Mouse (Mus musculus) c-Kit-positive CD71-positive TER-119-positive erythroid progenitor cells, embryonic 14.5 days (primary cell): ENCODE data around the gene Acly.

Experiments
- DNase-seq: peaks from one replicate; pipeline ENCODE4 v3.0.0-alpha.2; 2013; ENCODE audit warnings: low spot score

Gene Acly

DNA sequence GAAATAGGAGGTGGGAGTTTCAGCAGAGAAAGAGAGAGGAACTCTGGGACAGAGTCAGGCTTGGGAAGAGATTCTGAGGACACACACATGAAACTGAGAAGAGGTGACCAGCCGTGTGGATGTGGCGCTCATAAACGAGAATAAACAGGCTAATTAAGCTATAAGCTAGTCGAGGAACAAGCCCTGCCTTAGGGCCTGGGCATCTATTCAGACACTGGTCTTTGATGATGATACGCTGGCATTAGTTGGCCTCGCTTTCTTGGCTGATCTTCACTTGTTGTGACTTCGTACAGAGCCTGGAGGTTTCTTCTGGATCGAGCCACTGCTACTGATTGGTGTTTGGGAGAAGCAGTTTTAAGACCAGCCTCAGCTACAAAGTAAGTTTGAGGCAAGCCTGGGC, 21.8 kb downstream of the Acly start:
- DNase-seq: no peak

DNA sequence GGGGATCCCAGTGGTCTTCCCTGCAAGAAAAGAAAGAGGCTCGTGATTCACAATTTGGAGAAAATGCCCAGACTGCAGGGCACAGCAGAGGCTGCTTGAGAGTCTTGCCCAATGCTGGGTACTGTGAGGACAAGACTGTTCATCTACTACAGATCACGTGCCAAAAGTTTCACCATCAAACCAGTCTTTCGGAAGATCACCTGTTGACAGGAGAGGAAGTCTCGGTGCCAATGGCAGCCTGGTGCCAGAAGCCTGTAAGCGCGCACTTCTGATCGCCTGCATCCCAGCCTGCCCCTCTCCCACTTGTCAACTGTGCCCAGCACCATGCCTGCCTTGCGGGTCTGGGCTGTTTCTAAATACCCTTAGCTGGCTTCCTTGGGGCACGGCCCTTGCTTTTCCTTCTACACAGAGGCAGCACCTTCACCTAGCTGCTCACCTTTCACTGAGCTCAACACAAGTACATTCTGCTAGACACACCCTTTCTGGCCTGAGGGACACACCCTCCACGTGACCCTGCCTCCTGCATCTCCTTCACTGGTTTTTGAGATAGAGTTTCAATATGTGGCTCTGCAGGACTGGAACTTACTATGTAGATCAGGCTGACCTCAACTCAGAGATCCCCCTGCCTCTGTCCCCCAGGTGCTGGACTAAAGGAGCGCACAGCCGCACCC, 22.7 kb downstream of the Acly start:
- DNase-seq: no peak

DNA sequence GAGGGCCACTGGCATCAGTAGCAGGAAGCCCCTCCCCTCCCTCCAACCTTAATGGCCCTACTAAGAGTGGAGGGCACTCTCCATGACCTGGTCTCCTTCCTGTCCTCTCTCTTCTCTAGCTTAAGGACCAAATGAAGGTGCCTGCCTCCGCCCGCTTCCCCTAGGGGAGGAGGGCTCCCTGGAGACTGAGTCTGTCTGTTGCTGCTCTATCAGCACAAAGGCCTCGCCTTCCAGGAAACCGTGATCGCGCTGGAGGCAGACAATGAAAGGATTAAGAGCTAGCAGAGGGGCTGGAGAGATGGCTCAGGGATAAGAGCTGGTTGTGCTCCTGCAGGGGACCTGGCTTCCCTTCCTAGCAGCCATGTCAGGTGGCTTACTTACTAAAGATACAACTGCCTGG, 26.5 kb downstream of the Acly start:
- DNase-seq: no peak

DNA sequence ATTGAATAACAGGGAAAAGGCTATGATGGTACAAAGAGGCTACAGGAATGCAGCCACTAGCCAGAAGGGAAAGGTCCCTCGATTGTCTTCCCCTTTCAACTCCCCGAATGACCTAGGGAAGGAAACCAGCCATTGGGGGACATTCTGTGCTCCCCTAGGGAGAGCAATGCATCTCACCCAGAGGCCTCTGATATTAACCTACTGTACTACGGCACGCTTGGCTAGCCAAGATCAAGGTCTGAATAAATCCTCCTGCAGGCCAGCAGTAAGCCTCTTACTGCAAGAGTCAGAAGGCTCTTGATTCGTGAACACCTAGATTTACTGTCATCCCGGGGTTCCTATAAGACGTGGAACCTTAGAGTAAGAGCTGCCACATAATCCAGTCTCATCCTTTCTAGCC, 27.1 kb downstream of the Acly start:
- no peak for DNase-seq

DNA sequence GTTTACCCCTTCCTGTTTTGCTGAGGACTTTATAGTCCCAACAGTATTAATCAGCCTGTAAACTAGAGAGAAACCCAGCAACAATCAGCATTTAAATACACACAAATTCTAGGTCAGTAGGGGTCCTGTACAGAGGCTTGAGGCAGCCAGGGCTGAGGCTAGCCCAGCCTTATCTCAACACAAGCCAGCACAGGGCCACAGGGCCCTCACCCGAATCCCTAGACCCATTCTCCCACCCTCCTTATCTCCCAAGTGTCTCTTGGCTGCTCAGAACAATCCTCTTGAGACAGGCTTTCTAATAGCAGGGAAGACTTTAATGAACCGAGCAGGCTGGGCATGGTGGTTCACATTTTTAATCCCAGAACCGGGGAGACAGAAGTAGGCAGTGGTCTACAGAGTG, 27.6 kb downstream of the Acly start:
- DNase-seq: no peak

DNA sequence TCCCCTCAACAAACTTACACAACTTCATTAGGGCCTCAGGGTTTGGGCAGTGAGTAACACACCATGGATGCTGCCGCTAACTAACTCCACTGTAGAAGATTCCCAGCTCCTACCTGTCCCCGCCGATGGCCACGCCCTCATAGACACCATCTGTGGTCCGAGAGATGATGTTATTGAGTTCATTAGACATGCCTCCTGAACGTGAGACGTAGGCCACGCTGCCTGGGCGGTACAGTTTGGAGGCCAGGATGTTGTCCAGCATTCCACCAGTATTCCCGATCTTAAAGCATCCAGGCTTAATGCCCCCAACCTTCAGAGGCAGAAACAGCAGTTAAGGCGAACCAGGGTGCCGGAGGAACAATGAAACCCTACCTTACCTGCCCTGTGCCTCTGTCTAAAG, 34.0 kb downstream of the Acly start:
- DNase-seq: no peak

DNA sequence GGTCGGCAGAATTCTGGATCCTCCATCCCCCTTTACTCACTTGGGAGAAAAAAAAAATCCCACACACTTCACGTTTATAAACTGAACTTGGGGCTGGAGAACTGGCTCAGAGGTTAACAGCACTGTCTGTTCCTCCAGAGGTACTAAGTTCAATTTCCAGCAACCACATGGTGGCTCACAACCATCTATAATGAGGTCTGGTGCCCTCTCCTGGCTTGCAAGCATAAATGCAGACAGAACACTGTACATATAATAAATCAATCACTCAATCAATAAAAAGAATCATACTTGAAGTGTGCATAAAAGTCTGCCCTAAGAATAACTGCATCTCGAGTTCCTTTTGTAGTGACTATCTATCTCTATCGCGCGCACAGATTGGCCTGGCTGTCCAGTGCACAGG, 36.8 kb downstream of the Acly start:
- no peak for DNase-seq

DNA sequence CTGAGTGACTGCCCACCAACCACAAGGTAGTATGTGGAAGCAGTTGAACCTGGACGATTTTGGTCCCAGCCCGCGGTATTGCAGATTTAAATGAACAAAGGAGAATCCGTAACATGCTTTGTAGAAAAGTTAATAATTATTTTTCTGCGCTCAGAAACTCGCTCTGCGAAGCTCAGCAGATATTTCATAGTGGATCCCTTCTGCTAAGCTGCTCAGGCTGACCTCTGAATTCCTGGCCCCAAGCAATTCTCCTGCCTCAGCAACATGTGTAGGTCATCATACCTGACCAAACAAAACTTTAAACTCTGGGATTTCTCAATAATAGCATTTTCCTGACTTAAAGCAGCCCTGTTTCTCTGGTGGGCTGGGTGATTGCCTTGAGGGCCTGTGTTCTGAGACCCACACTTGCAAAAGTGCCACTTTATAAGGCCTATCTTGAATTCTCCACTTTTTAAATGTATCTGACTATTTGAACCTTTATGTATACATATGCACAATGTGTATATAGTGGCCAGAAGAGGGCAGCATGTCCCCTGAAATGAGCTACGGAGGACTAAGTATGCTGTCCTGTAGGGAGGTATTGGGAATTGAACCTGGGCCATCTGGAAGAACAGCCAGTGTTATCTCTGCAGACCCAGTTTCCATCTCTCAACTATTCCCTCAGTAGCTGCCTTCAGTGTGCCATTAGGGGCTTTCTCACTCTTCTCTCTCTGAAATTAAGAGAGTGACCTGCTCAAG, 41.8 kb downstream of the Acly start:
- DNase-seq: peak; percentile 44

DNA sequence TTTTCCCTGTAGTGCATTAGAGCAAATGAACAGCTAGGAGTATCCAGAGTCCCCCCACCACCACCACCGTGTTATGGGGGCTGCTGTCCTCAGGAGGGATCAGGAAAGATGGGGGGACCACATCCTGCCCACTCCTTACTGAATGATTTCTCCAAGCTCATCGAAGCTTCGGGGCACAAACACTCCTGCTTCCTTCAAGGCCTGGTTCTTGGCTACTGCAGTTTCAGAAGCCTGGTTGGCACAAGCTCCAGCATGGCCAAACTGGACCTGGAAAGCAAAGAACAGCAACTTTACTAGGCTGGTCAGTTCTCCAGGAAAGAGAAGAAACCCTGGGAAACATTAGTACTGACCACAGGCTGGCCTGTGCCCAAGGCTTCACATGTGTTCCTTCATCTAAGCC, 43.3 kb downstream of the Acly start:
- DNase-seq: no peak

DNA sequence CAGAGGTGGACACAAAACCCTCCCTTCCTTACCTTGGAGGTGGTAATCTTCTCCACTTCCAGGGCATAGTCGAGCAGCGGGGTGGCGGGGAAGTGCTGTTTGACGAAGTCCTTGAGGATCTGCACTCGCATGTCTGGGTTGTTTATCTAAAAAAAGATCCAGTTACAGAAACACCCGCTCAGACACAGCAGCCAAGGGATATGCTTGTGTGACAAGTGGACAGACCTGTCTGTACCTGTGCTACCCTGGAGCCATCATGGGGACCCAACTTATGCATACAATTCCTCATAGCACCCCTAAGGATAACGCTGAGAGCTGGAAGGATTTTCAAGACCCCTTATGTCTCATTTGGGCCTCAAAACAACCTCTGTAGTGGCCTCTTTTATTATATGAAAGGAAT, 48.6 kb downstream of the Acly start:
- no peak for DNase-seq

DNA sequence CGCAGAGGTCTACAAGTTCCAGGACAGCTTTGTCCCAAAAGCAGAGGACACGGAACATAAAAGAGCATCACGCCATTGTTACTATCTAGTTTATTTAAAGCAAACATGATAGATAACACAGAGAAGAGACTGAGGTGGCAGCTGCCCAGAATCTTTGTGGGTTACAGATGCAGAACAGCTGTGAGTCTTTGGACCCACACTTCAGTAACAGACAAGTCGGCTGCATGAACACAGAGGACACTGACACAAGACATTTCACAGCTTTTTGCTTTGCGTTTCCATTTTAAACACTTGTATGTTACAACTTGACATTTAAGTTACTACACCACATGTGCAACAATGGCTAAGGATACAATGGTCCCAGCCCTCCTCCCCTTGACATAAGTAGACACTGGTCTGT, 51.5 kb downstream of the Acly start:
- DNase-seq: no peak

DNA sequence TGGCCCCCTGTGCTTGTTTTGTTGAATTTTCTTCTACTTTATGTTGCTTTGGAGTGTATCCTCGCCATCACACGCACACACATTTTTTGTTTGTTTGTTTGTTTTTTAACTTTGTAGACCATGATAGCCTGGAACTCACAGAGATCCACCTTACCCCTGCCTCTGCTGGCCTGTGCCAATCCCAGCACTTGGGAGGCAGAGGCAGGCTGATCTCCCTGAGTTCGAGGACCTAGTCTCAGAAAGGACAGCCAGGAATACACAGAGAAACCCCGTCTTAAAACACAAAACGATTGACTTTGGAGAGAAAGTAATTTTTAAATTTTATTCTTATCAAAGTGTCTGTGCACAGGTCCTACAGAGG, 54.9 kb downstream of the Acly start:
- DNase-seq: no peak

DNA sequence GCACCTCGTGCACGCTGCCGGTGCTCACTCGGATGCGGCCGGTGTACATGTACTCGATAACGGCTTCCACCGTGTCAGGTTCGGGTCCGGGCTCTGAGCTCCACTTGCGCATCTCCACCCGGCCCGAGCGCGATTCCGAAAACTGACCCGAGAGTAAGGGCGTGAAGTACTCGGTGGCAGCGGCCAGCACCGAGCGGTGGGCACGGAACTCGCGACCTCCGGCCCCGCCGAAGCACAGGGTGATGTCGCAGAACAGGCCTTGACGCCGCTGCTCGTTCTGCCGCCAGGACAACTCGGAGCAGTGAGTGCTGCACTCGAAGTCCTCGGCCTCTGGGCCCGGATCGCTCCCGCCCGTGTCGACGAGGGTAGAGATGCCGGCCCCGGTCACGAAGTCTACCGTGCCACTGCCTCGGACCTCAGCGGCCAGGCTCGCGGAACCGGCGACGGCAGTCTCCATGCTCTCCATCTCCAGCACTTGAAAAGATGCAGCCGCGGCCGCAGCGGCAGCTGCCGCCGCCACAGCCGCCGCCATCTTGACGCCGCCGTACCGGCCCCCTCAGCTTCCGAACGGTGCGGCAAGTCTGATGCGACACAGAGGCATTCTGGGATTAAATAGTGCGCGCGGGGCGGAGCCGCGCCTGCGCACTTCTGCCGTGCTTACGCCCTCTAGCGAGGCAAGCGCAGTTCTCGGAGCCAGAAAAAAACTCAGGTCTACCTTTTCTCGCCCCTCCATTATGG, 55.4 kb downstream of the Acly start, which contains the start of gene Klhl11:
TSS of gene Klhl11 (minus strand) at position 545 of the 738 bp plus-strand sequence.
- peak; percentile 91 for DNase-seq

DNA sequence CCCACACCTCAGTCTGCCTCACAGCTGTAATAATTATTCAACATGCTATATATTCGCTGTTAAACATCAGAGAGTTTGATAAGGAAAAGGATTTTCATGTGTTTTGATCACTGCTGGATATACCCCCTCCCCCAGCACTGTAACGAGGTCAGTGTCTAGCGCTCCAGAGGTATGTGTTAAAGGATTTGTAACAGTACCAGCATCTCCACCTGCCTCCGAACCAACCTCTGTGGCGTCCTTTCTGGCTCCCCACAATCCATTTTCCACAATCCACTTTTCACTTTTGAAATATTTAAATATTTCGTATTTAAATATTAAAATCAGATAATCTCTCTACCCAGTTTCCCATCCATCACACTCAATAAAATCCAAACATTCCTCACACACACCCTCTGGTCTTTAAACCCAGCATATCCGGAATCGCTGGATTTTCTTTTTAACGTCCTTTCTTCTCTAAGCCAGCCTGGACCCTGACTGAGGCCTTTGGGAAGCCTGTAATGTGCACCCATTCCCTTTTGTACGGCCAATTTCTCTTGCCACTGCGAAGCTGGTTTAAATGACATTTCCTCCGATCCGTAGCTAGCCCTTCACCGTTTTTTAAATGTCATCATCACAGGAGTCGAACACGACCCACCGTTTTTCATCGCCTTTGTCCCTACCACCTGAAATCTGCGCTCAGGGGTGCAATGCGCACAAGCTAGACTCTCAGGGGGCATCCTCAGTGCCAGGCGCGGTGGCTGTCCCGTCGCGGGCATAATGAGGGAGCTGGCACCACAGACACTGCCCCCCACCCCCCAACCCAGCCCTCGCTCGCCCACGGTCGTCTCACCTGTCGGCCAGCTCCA, 56.2 kb downstream of the Acly start:
- peak; percentile 20 for DNase-seq

DNA sequence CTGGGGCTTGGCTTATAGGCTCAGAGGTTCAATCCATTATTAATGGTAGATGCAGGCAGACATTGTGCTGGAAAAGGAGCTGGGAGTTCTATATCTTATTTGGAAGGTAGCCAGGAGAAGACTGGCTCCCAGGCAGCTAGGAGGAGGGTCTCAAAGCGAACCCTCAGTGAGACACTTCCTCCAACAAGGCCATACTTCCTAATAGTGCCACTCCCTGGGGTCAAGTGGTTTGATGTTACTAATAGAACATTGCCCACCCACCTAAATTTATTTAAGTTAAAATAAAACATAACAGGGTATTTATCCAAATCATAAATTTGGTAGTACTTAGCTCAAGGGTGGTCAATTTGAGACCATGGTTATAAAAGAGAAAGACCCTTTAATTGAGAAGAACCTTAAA, 62.0 kb downstream of the Acly start:
- no peak for DNase-seq

DNA sequence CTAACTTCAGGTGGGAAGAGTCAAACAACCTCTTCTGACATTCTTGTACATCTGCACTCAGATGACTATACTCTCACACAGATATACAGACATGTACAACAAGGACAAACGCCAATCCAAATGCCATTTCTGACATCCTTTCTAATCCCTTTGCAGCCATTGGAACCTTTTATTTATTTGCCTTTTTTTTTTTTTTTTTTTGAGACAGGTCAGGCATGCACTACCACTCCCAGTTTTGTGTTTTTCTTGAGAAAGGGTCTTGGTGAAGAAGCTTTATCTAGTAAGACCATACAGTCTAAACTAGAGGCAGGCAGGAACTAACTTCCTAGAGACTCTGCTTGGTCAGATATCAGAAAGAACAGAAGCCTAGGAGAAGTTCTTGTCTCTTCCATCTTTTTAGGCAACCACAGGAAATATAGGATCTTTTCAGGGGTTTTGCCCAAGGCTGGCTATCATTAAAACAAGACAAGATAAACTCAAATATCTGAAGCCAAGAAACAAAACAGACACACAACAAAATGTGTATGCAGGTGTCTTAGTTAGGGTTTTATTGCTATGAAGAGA, 62.5 kb downstream of the Acly start:
- no peak for DNase-seq

DNA sequence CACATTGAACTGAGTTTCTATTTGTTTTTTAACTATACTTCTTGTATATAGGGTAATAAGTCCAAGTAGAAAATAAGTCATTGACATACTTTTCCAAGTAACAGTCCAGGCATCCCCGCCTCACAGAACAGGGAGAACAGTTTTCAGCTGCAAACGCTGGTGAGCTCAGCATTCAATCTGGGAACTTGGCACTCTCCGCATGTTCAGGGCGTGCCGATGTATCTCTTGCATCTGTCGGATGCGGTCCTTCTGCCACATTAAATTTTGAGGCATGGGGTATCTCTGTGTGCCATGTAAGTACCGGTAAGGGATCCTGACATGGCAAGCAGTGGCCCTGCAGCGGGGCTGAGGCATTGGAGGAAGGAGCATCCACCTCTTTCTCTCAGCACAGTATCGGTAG, 65.1 kb downstream of the Acly start:
- DNase-seq: no peak

DNA sequence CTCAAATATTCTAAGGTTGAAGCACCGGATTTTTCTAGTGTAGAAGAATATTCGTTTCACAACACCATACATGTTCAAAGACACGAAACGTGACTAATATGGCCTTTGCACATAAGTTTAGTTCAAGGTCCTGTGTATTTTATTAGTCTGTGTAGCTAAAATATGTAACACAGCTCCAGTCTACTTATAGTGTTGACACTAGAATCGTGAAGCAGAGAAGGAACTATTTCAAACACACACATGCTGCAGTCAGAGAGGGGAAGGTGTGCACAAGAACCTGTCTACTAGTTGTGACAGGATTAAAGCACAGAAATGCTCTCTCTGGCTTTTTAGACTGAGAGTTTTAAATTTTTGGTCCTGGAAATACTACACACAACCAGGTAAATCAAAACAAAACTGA, 70.1 kb downstream of the Acly start:
- no peak for DNase-seq

DNA sequence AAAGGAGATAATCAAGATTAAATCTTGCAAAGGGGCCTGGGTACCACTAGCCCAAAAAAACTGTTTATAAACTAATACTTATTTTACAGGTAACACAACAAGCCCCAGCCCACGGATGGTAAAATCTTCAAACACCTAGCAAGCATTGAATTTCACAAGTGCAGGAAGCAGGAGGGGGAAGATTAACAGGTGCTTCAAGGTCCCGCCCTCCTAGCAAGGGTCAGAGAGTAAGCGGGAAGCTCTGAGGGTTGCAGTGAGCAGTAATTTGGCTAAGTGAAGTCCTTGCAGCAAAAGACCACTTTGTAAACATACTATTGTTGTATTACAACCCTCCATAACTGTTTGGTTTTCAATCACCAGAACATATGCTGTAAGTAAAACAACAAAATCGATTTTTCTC, 70.6 kb downstream of the Acly start:
- no peak for DNase-seq

DNA sequence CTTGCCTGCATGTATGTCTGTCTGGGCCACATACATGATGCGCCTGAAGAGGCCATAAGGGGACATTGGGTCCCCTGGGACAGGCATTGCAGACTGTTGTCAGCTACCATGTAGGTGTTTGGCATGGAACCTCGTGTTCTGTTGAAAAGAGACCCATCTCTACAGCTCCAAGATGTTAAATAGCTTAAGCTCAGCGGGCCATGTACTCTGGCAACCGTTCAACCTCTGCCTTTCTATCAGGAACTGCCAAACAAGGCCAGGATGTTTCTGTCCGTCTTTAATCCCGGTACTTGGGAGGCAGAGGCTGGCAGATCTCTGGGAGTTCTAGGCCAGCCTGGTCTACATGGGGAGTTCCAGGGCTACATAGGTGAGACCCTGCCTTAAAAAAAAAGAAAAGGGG, 85.2 kb downstream of the Acly start:
- DNase-seq: no peak

DNA sequence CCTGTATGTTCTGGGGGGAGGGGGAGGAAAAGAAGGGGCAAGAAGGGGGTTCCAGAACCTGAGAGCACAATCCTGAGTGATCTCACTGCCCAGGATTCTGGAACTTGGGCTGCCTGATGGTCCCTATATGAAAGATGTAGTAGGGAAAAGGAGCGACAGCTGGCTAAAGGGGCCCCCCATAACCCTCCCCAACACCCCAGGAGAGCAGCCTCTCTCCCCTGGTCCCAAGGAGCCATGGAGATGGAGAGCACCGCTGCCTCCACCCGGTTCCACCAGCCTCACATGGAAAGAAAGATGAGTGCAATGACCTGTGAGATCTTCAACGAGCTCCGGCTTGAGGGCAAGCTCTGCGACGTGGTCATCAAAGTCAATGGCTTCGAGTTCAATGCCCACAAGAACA, 86.0 kb downstream of the Acly start, which contains the start of the genes Nt5c3b and Klhl10:
TSS of gene Nt5c3b (minus strand) at position 12 of the 400 bp plus-strand sequence.
TSS of gene Klhl10 (plus strand) at position 121 of the 400 bp plus-strand sequence.
- no peak for DNase-seq
